Mouse (Mus musculus): ENCODE data around the gene Col25a1. TPM values are rescaled to one million over a fixed set of nuclear protein-coding genes. Genes with fewer than 3 reads are reported as not detected.

Gene Col25a1
- polyA plus RNA-seq, 1 experiment = 0.05 TPM

DNA sequence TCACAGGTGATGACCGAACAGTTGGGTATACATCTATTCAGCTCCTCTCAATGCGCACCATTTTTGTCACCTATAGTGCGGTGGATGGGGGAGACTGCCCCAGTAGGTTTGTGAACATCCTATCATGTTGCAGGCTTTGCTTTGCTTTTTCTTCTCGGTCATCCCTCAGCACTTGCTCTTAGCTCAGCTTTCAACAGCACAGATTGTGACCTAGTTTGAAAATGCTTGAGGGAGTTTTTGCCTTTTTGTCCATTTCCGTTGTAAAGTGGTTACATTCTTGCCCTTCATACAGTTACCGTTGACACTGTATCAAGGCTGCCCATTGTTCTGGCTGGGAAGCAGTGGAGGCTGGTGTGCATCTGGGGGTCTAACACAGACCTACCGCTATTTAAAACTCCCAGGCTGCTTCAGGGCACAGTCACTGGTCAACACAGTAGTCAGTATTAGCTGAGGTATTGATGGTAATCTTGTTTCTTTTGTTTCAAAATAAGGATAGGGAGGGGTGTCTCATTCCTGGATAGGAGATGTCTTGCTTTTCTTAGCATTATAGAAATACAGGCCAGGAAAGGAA, 231.6 kb downstream of the Col25a1 start:
- no peak overlapping the region for H3K4me3 ChIP-seq (ENCODE audit: insufficient read depth, poor library complexity, severe bottlenecking)
- H3K36me3 ChIP-seq (ENCODE audit: control insufficient read depth, insufficient read depth) = no peaks in the 10 kb centered on the region
- no peaks in the 10 kb centered on the region for H3K79me2 ChIP-seq (ENCODE audit: control insufficient read depth, insufficient read depth)
- H3K79me3 ChIP-seq (ENCODE audit: low read depth) = no peaks in the 10 kb centered on the region
- no peaks in the 10 kb centered on the region for H3K27me3 ChIP-seq (ENCODE audit: control insufficient read depth, insufficient read depth, insufficient read length)
- no peak overlapping the region for H3ac ChIP-seq (ENCODE audit: control insufficient read depth, insufficient read length, low read depth)
- no peak for TF ChIP-seq FOSL1 (IDR thresholded peaks at IDR 0.05; ENCODE audit: insufficient read depth, low read length, poor library complexity, severe bottlenecking)
- TF ChIP-seq CTCF (IDR thresholded peaks at IDR 0.05; ENCODE audit: control insufficient read depth, insufficient read depth, insufficient read length) = no peak
- no peak for TF ChIP-seq CEBPB (IDR thresholded peaks at IDR 0.05; ENCODE audit: low read depth)
- no peak for TF ChIP-seq MYOD1 (IDR thresholded peaks at IDR 0.05; ENCODE audit: control insufficient read depth, insufficient read length, low read depth)
- no peak for TF ChIP-seq MYOG (IDR thresholded peaks at IDR 0.05; ENCODE audit: control insufficient read depth, extremely low read depth, insufficient read length)
- TF ChIP-seq MAX (IDR thresholded peaks at IDR 0.05) = no peak
- no peak for TF ChIP-seq USF1 (IDR thresholded peaks at IDR 0.05; ENCODE audit: low read depth)

DNA sequence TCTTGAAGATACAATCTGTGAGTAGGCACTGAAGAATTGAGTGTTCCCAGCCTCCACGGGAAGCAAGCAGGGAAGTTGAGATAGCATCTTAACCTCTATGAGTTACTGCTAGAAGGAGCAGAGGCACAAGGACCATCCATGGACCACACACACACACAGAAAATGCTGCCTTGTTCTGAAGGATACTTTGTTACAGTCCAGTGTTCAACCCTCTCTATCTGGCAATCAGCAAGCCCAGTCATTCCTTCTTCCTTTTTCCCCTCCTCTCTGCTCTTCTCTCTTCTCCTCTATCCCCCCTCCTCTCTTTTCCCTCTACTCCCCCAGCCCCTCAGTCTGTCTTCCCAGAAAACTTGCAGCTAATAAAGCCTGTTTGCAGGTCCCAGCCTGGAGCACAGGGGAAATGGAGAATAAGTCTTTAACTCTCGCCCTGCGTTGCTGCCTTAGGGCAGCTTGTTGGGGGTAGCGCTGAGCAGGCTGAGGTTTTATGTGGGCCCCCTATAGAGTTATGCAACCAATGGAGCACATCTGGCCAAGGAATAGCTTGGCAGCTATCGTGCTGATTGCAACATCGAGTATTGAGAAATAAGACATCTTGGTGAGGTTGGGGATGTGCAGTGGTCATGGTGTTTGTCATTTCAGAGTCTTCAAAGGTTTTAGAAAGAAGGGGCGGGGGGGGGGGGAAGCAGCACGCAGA, 235.8 kb downstream of the Col25a1 start:
- Histone ChIP-seq H3K36me3 (ENCODE audit: control insufficient read depth, insufficient read depth) (no peaks in the 10 kb centered on the region), H3K79me2 (ENCODE audit: control insufficient read depth, insufficient read depth) (no peaks in the 10 kb centered on the region), H3K79me3 (ENCODE audit: low read depth) (no peaks in the 10 kb centered on the region), H3ac (ENCODE audit: control insufficient read depth, insufficient read length, low read depth) (no peak overlapping the region), H3K27me3 (ENCODE audit: control insufficient read depth, insufficient read depth, insufficient read length) (no peaks in the 10 kb centered on the region), H3K4me3 (ENCODE audit: insufficient read depth, poor library complexity, severe bottlenecking) (no peak overlapping the region)
- no peak for TF ChIP-seq USF1 (IDR thresholded peaks at IDR 0.05; ENCODE audit: low read depth)
- TF ChIP-seq MYOD1 (IDR thresholded peaks at IDR 0.05; ENCODE audit: control insufficient read depth, insufficient read length, low read depth) = no peak
- TF ChIP-seq CEBPB (IDR thresholded peaks at IDR 0.05; ENCODE audit: low read depth) = no peak
- TF ChIP-seq MAX (IDR thresholded peaks at IDR 0.05) = no peak
- no peak for TF ChIP-seq CTCF (IDR thresholded peaks at IDR 0.05; ENCODE audit: control insufficient read depth, insufficient read depth, insufficient read length)
- TF ChIP-seq FOSL1 (IDR thresholded peaks at IDR 0.05; ENCODE audit: insufficient read depth, low read length, poor library complexity, severe bottlenecking) = no peak
- no peak for TF ChIP-seq MYOG (IDR thresholded peaks at IDR 0.05; ENCODE audit: control insufficient read depth, extremely low read depth, insufficient read length)

DNA sequence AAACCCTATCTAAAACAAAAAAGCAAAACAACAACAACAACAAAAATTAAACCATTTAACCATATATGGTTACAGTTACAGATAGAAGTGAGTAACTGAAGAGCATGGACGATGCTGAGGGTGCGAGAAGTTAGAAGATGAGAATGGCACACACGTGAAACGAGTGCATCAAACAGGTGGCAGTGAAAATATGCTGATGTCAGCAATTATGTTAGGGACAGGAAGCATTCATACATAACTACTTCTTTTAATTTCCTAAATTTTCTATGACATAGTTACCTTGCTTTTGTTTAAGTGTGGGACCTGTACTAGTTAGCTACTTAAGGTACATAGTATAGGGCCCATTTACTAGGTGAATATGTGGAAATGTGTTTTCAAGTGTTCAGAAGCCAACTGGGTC, 237.1 kb downstream of the Col25a1 start:
- no peaks in the 10 kb centered on the region for H3K79me2 ChIP-seq (ENCODE audit: control insufficient read depth, insufficient read depth)
- H3K4me3 ChIP-seq (ENCODE audit: insufficient read depth, poor library complexity, severe bottlenecking) = no peak overlapping the region
- H3K79me3 ChIP-seq (ENCODE audit: low read depth) = no peaks in the 10 kb centered on the region
- no peaks in the 10 kb centered on the region for H3K27me3 ChIP-seq (ENCODE audit: control insufficient read depth, insufficient read depth, insufficient read length)
- no peak overlapping the region for H3ac ChIP-seq (ENCODE audit: control insufficient read depth, insufficient read length, low read depth)
- no peaks in the 10 kb centered on the region for H3K36me3 ChIP-seq (ENCODE audit: control insufficient read depth, insufficient read depth)
- no peak for TF ChIP-seq FOSL1 (IDR thresholded peaks at IDR 0.05; ENCODE audit: insufficient read depth, low read length, poor library complexity, severe bottlenecking)
- no peak for TF ChIP-seq CEBPB (IDR thresholded peaks at IDR 0.05; ENCODE audit: low read depth)
- no peak for TF ChIP-seq MAX (IDR thresholded peaks at IDR 0.05)
- TF ChIP-seq MYOG (IDR thresholded peaks at IDR 0.05; ENCODE audit: control insufficient read depth, extremely low read depth, insufficient read length) = no peak
- no peak for TF ChIP-seq MYOD1 (IDR thresholded peaks at IDR 0.05; ENCODE audit: control insufficient read depth, insufficient read length, low read depth)
- TF ChIP-seq CTCF (IDR thresholded peaks at IDR 0.05; ENCODE audit: control insufficient read depth, insufficient read depth, insufficient read length) = no peak
- no peak for TF ChIP-seq USF1 (IDR thresholded peaks at IDR 0.05; ENCODE audit: low read depth)

DNA sequence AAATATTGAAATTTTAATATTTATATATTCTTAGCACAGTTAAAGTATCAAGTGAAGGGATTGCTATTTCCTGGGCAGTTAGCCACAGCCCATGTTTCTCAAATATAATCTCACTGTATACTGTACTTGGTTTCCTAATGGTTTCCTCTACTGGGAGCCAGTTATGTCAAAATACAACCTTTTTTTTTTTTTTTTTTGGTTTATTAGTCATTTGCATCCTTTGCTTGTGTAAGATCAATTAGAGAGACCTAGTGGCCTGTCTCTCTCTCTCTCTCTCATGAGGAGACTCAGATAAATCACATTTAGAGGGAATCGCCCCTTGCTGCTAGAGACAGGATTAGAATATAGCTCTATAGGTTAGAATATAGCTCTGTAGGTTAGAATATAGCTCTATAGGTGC, 237.8 kb downstream of the Col25a1 start:
- Histone ChIP-seq H3K4me3 (ENCODE audit: insufficient read depth, poor library complexity, severe bottlenecking) (no peak overlapping the region), H3ac (ENCODE audit: control insufficient read depth, insufficient read length, low read depth) (no peak overlapping the region), H3K79me2 (ENCODE audit: control insufficient read depth, insufficient read depth) (no peaks in the 10 kb centered on the region), H3K36me3 (ENCODE audit: control insufficient read depth, insufficient read depth) (no peaks in the 10 kb centered on the region), H3K79me3 (ENCODE audit: low read depth) (no peaks in the 10 kb centered on the region), H3K27me3 (ENCODE audit: control insufficient read depth, insufficient read depth, insufficient read length) (no peaks in the 10 kb centered on the region)
- TF ChIP-seq USF1 (IDR thresholded peaks at IDR 0.05; ENCODE audit: low read depth) (no peak), MYOG (IDR thresholded peaks at IDR 0.05; ENCODE audit: control insufficient read depth, extremely low read depth, insufficient read length) (no peak), MAX (IDR thresholded peaks at IDR 0.05) (no peak), CEBPB (IDR thresholded peaks at IDR 0.05; ENCODE audit: low read depth) (no peak), FOSL1 (IDR thresholded peaks at IDR 0.05; ENCODE audit: insufficient read depth, low read length, poor library complexity, severe bottlenecking) (no peak), CTCF (IDR thresholded peaks at IDR 0.05; ENCODE audit: control insufficient read depth, insufficient read depth, insufficient read length) (no peak), MYOD1 (IDR thresholded peaks at IDR 0.05; ENCODE audit: control insufficient read depth, insufficient read length, low read depth) (no peak)

DNA sequence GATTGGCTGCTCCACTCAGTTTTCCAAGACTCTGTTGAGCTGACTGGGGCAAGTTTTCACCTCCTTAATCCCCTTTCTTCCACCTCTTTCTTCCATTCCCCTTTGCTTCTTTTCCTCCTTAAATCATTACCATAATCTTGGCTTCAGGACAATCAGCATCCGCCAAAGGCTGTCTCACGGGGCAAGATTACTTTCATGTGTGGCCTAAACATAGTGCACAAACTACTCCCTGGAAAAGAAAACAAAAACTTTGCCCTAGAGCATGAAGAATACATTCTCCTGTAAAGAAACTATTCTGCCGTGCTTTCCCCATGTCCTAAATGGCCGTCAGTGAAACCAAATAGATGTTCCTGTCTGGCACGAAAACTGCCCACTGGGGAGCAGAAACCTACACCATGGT, 238.9 kb downstream of the Col25a1 start:
- no peaks in the 10 kb centered on the region for H3K79me3 ChIP-seq (ENCODE audit: low read depth)
- H3K27me3 ChIP-seq (ENCODE audit: control insufficient read depth, insufficient read depth, insufficient read length) = no peaks in the 10 kb centered on the region
- no peaks in the 10 kb centered on the region for H3K36me3 ChIP-seq (ENCODE audit: control insufficient read depth, insufficient read depth)
- no peaks in the 10 kb centered on the region for H3K79me2 ChIP-seq (ENCODE audit: control insufficient read depth, insufficient read depth)
- H3ac ChIP-seq (ENCODE audit: control insufficient read depth, insufficient read length, low read depth) = no peak overlapping the region
- H3K4me3 ChIP-seq (ENCODE audit: insufficient read depth, poor library complexity, severe bottlenecking) = no peak overlapping the region
- no peak for TF ChIP-seq MYOD1 (IDR thresholded peaks at IDR 0.05; ENCODE audit: control insufficient read depth, insufficient read length, low read depth)
- no peak for TF ChIP-seq FOSL1 (IDR thresholded peaks at IDR 0.05; ENCODE audit: insufficient read depth, low read length, poor library complexity, severe bottlenecking)
- no peak for TF ChIP-seq USF1 (IDR thresholded peaks at IDR 0.05; ENCODE audit: low read depth)

All from C2C12 (cell line).